Mouse (Mus musculus) left cerebral cortex, postnatal 36 days (tissue): ENCODE data around the gene Psd4. TPM values are rescaled to one million over a fixed set of nuclear protein-coding genes. Genes with fewer than 3 reads are reported as not detected.

Experiments
- total RNA-seq, 2 experiments: library from RNA; stranded (reverse); gene quantifications; 2 replicates each; pipeline ENCODE4 v1.2.3; 2021

Psd4 gene
- total RNA-seq, 2 experiments from 2014 or later, result 2.1 to 3.0 TPM

Other genes with a start within 250 kb of the Psd4 start
- gene Il1f8, start 214.4 kb upstream of the Psd4 start, total RNA-seq, result not detected
- gene Il1f9, start 181.1 kb upstream of the Psd4 start, total RNA-seq, result not detected
- not detected for gene Il1f6, start 152.2 kb upstream of the Psd4 start, total RNA-seq
- gene Il1f5, start 90.6 kb upstream of the Psd4 start, total RNA-seq, result under 1 TPM in 1 of 2 experiments, not detected in 1; 0.44 TPM
- not detected for gene Il1f10, start 76.4 kb upstream of the Psd4 start, total RNA-seq
- not detected for gene Il1rn, start 30.7 kb upstream of the Psd4 start, total RNA-seq
- not detected for gene Pax8, start 108.0 kb downstream of the Psd4 start, total RNA-seq